Mouse (Mus musculus) urinary bladder, postnatal 0 days (tissue): ENCODE data around the gene Gm21861. TPM values are rescaled to one million over a fixed set of nuclear protein-coding genes. Genes with fewer than 3 reads are reported as not detected.

Experiments used
- polyA plus RNA-seq: library from polyadenylated mRNA; unstranded; fragments of >200 nt; fragmentation: Nextera tagmentation; extraction: Ambion mirVana; gene quantifications from 2 replicates; pipeline ENCODE4 v1.2.1, GENCODE M21; 2015

Gene Gm21861
- not detected in 2 replicates for polyA plus RNA-seq

DNA sequence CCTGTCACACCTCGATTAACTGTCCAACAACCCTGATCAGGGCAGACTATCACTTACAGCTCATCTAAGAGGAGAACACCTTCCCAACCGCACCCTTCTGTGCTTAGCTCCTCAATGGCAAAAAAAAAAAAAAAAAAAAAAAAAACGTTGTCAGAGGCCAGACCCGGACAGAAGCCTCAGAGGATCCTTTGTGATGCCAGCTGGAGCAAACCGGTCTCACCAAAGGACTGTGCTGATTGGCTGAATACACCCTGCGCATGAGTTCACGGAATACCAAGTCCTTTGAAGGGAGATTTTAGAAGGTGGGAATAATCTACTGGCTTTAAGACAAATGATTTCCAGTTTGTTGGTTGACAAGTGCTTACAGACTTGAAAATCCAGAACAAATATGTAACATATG, at the start of gene Gm21861:
Gene Gm21861 (minus strand): TSS at position 101 of the 400 bp plus-strand sequence.

